Mouse (Mus musculus) layer of hippocampus, adult 18-20 months (tissue): Measurements from ENCODE around the gene Rab40c. TPM values are rescaled to one million over a fixed set of nuclear protein-coding genes. Genes with fewer than 3 reads are reported as not detected.

Experiments
- DNase-seq, 2 experiments: peaks; one replicate each; pipeline ENCODE4 v3.0.0; 2022; ENCODE audit warnings: low spot score in 2 of 2
- total RNA-seq, 2 experiments: library from RNA; stranded (reverse); gene quantifications; 2 replicates each; pipeline ENCODE4 v1.2.3; 2021

Rab40c gene
- total RNA-seq, 2 experiments from 2014 or later = 49.4 to 54.7 TPM

DNA sequence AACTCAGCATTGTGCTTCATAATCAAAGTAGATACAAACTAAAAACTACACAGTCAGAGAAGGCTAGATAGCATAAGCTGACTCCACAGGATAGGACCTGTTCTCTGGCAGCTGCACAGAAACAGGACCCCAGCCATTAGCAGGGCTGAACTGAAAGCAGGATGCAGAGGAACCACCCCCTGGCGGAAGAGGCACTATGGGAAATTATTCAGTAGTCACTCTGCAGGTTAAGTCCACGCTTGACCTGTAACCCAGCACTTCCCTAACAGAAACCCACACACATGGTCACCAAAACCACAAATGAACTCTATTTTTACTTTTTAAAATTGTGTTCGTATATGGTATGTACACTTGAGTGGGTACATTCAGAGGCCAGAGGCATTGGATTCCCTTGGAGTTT, 16.5 kb downstream of the Rab40c start:
- DNase-seq = no peak

DNA sequence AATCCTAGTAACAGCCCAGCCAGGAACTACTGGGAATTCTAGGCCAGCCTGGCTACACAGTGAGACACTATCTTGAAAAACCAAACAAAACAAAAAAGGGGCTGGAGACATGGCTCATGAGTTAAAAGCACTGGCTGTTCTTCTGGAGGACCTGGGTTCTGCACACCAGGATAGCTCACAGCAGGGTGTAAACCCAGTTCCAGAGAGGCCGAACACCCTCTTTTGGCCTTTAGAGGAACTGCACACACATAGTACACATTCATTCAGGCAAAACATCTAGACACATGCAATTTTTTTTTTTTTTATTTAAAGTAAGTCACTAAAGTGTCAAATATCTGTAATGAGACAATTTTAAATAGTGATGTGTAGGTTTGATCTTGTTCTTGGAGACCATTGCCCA, 19.3 kb downstream of the Rab40c start:
- DNase-seq = no peak

DNA sequence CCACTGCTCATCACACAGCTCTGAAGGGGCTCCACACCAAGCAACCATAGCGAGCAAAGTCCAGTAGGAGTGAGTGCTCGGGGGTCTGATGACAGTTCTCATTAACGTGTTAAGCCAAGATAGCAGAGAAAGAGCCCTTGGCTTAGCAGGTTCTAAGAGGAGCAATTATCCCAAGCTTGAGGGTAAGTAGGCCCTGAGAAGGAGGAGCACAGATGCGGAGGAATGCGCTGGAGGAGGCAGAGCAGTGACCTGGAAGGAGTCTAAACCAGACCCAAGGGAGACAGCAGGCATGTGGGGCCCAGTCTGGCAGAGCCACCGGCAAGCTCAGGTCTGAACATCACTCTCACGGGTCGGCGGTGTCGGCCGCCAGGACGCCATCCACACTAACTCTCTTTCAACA, 23.6 kb downstream of the Rab40c start:
- no peak for DNase-seq

- no peak for DNase-seq
Measured at GRCm38 (mm10) chr17:25895415-25895814, 24.1 kb downstream of the Rab40c start.

- DNase-seq = peak in 1 of 2 experiments; percentile 82
Measured at GRCm38 (mm10) chr17:25893975-25894617, 25.4 kb downstream of the Rab40c start.

DNA sequence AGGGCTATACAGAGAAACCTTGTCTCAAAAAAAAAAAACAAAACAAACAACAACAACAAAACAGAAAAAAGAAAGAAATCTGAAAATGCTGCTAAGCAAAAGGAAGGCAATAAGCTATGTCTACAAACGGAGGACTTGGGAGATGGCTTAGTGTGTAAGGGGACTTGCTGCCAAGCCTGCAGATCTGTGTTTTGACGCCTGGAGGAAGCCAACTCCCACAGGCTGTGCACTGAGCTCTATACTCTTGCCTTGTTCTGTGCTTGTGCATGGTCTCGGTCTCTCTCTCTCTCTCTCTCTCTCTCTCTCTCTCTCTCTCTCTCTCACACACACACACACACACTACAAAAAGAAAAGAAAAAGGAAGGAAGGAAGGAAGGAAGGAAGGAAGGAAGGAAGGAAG, 30.7 kb downstream of the Rab40c start:
- no peak for DNase-seq

GRCm38 (mm10) chr17:25887467-25887866, 32.1 kb downstream of the Rab40c start:
- no peak for DNase-seq

DNA sequence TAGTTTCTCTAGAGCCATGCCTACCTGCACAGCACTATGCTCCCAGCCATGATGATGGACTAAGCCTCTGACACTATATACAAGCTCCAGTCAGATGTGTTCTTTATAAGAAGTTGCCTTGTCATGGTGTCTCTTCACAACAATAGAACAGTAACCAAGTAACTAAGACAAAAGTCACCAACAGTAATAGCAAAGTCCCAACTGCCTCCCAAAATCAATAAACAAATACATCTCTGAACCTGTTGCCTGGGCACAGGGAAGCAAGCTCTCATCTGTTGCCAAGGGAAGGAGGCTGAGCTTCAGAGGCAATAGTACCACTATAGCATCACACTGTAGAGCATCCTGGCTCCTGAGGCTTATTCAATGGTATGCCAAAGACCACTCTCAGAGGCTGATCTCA, 32.7 kb downstream of the Rab40c start:
- no peak for DNase-seq

DNA sequence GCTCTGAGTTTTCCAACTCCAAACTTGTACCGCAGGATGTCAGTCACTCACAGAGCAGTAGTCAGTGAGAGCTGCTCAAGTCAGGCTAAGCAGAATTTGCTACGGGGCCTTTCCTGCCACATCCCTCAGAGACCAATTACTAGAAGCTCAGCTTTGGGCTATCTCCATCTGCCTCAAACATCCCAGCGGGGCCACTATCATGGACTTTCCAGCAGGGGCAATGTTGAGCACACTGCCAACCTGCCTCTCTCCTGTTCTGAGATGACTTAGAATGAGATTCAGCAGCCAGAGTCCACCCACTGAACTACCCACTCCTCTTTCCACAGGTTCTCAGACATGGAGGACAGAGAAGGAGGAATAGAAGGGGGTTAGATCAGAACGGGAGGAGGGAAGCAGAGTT, 33.9 kb downstream of the Rab40c start:
- DNase-seq = no peak

DNA sequence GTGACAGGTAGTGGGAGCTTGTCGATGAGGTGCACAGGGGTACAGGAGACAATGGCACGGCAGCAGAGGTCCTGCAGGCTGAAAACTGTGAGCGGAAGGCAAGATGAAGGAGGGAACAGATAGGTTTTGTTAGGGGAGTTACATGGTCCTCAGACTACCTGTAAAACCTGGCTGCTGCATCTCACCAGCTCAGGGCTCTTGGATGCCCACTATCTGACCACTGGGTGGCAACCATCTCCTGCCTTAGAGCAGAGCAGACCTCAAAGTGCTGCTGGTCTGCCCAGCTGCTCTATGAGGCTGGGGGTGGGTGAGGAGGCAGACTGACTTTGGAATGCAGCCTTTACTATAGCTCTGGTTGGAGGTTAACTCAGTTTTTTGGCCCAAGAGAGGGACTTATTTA, 35.7 kb downstream of the Rab40c start:
- no peak for DNase-seq

- no peak for DNase-seq
Measured at GRCm38 (mm10) chr17:25883268-25883667, 36.3 kb downstream of the Rab40c start.

GRCm38 (mm10) chr17:25882306-25882705, 37.2 kb downstream of the Rab40c start:
- DNase-seq = no peak

DNA sequence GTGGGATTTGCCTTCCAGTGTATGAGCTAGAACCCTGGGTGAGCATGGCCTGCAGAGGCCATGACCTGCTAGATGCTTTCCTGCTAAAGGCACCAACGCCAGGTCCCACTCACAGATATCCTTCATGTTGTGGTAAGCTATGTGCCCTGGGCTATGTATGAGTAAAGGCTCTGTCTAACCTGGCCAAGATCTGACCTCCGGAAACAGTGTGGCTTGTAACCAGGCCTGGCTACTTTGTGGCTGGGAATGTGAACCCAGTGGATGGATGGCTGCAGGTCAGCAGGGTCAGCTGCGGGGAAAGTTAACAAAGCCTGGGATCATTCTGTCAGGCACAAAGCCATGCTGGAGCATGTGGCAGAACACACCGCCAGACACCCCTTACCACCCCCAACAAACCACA, 37.8 kb downstream of the Rab40c start:
- no peak for DNase-seq

DNA sequence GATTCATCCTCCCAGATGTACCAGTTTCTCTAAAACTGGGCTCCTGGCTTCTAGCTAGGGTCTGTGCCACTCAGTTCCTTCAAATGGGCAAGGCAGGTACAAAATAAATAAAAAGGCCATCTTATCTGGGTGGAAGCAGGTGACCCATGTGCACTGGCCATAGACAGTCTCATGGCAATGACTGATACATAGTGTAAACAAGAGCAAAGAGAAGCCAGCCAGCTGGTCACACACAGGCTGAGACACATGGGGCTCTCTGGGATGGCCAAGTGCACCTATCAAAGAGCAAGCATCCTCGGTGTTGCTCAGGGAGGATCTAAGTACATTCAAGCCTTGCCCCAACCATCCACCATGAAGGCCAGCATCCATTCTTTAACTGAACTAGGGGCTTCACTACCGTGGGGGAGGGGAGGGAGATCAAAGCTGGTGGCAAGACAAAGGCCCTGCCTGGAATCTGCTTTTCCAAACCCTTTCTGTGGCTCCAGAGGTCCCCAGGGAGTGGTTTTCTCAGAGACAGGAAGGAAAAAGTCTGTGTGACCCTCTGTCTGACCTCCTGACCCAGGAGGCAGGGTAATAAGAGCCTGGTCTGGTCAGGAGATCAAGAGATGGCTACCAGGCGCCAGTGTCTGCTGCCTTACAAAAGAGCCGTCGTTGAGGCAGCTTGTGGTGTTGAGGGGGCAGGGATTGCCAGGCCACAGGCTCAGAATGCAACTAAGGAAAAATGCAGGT, 38.5 kb downstream of the Rab40c start:
- DNase-seq = no peak

GRCm38 (mm10) chr17:25880196-25880910, 39.2 kb downstream of the Rab40c start, which contains the start of gene Wfikkn1:
TSS of gene Wfikkn1 (minus strand) at chr17:25880858.
- no peak for DNase-seq

DNA sequence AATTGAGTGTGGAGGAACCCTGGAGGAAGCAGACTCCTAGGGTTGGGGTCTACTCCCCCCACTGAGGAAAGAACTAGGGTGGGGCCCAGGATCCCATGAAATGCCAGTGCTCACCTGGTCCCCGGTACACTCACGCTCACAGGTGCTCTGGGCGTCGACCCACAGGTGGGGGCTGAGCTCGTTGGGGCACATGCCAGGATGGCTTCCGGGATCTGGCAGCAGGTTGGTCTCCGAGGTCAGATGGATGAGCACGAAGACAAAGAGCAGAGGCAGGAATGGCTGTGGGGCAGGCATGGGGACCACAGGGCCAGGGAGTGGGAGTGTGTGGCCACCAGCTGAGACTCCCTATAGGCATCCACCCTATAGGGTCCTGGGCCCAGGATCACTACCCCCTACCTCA, 39.8 kb downstream of the Rab40c start:
- no peak for DNase-seq

GRCm38 (mm10) chr17:25879261-25879660, 40.3 kb downstream of the Rab40c start:
- peak in 1 of 2 experiments; percentile 69 for DNase-seq

GRCm38 (mm10) chr17:25878611-25879180, 40.8 kb downstream of the Rab40c start:
- DNase-seq = no peak

DNA sequence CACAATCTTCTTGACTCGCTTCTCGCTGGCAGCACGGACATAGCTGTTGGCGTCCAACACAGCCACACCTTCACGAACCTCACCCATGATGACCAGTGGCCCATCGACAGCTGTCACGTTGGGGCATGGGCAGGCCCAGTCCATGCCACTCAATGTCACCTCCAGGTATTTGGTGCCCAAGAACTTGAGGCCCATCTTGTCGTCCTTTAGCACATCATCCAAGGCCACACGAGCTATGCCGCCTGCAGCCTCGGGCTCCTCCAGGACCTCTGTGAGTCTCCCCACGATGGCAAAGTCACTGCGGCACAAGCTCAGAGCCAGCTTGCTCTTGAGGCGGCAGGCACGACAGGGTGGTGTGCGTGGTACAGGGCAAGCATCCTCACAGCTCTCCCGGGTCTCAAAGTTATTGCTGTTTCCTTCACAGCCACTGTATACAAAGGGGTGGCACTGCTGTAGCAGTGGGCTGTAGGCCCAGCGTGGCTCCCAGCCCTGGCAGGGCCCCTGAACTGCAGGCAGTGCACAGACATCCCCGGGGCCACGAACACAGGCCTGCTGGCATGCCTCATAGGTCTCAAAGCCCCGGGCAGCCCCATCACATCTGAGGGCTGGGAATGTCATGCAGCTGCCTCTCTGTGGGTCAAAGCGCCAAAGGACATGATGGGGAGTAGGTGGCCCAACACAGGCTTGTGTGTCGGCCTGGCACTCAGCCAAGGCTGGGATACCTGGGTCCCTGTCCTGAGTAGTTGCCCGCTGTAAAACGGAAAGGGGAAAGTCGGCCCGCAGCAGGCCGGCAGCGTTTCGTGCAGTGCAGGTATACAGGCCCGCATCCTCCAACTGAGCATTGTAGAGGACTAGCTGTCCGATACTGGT, 41.6 kb downstream of the Rab40c start:
- DNase-seq = no peak

- no peak for DNase-seq
Measured at GRCm38 (mm10) chr17:25877025-25877424, 42.5 kb downstream of the Rab40c start.

DNA sequence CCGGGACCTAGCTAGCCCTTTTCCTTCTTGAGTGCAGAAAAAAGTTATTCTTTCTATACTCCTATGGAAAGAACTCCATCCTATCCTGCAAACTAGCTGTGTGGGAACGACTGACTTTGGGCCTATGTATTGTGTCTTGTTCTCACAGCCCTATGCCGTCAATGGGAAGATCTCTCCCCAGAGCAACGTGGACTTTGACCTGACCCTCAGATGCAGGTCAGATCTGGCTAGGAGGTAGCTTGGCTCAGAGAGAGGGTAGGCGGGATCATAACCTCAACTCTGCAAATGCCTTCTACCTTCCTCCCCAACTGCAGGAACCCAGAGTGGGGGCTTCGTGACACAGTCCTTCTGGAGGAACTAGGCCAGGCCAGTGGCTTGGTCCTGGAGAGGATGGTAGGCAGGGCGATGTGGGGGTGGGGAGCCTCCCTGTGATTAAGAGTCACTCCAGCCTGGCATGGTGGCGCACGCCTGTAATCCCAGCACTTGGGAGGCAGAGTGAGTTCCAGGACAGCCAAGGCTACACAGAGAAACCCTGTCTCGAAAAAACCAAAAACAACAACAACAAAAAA, 43.1 kb downstream of the Rab40c start:
- no peak for DNase-seq
